Mouse (Mus musculus) hindbrain, embryonic 12.5 days (tissue): ENCODE results near the gene Ccdc172. TPM values are rescaled to one million over a fixed set of nuclear protein-coding genes. Genes with fewer than 3 reads are reported as not detected.

Experiments
- ATAC-seq: fragments of 200-750 bp; cut with Nextera tagmentation; 2 replicates; pipeline ENCODE4 v1.8.0; 2017; ENCODE audit warnings: moderate TSS enrichment; ENCODE audit not compliant: low FRiP score
- H3K27ac ChIP-seq: fragments of 300-500 bp; sonication (generic); 2 replicates; pipeline ENCODE4 v1.5.1; 2016; ENCODE audit warnings: mild to moderate bottlenecking
- H3K27me3 ChIP-seq: fragments of 300-500 bp; sonication (generic); 2 replicates; pipeline ENCODE4 v1.6.1; 2016; ENCODE audit warnings: mild to moderate bottlenecking
- H3K36me3 ChIP-seq: fragments of 300-500 bp; sonication (generic); 2 replicates; pipeline ENCODE4 v1.6.1; 2016; ENCODE audit warnings: mild to moderate bottlenecking
- H3K4me1 ChIP-seq: fragments of 300-500 bp; sonication (generic); 2 replicates; pipeline ENCODE4 v1.6.1; 2016
- H3K4me2 ChIP-seq: fragments of 300-500 bp; sonication (generic); replicated peaks from 2 replicates; pipeline ENCODE4 v1.6.1; 2016; ENCODE audit warnings: mild to moderate bottlenecking
- H3K4me3 ChIP-seq: fragments of 300-500 bp; sonication (generic); 2 replicates; pipeline ENCODE4 v1.5.1; 2016; ENCODE audit warnings: mild to moderate bottlenecking
- H3K9ac ChIP-seq: fragments of 300-500 bp; sonication (generic); 2 replicates; pipeline ENCODE4 v1.6.1; 2016; ENCODE audit warnings: mild to moderate bottlenecking, moderate library complexity
- H3K9me3 ChIP-seq: fragments of 300-500 bp; sonication (generic); replicated peaks from 2 replicates; pipeline ENCODE4 v1.6.1; 2016; ENCODE audit warnings: mild to moderate bottlenecking
- WGBS: fragments of 180-500 bp; shearing (Covaris S2); methylation state at CpG from one replicate; pipeline ENCODE4 v1.1.7; 2016; 5-methylcytosine and 5-hydroxymethylcytosine counted together
- polyA plus RNA-seq: library from polyadenylated mRNA; unstranded; fragments of >200 nt; fragmentation: Nextera tagmentation; extraction: Ambion mirVana; gene quantifications from 2 replicates; pipeline ENCODE4 v1.2.1, GENCODE M21; 2016

Gene Ccdc172
- polyA plus RNA-seq, 1 experiment from 2014 or later = not detected

DNA sequence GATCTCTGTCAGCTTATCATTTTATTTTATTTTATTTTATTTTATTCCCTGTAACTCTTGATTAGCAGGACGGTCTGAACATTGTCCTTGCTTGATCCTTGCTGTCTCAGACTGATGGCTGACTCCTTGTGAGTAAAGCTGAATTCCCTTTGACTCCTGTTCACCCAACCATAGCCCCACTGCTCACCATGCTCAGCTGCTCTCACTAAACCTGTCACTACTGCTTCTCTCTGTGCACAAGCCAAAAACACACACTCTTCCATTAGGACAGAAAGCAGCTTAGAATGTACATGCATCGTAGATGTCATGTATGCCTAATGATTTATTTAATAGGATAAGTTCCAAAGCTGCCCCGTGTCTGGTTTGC, 61.3 kb downstream of the Ccdc172 start:
- H3K36me3 ChIP-seq = no peaks in the 10 kb centered on the region
- H3K27ac ChIP-seq = no peak overlapping the region
- ATAC-seq = no peak
- 89% methylated on average over 3 of the region's 3 CpGs for WGBS
- no peaks in the 10 kb centered on the region for H3K9me3 ChIP-seq
- no peak overlapping the region for H3K9ac ChIP-seq
- H3K4me1 ChIP-seq = 0 out of 2 replicates have a peak, but pooled peaks cover 4% of the 10 kb centered on the region
- no peak overlapping the region for H3K4me3 ChIP-seq
- H3K4me2 ChIP-seq = no peak overlapping the region
- H3K27me3 ChIP-seq = no peaks in the 10 kb centered on the region

- H3K4me2 ChIP-seq = no peak overlapping the region
- H3K27me3 ChIP-seq = no peaks in the 10 kb centered on the region
- WGBS = 69% methylated on average over 7 of the region's 7 CpGs
- H3K36me3 ChIP-seq = no peaks in the 10 kb centered on the region
- H3K4me3 ChIP-seq = no peak overlapping the region
- H3K4me1 ChIP-seq = no peaks in the 10 kb centered on the region
- H3K9ac ChIP-seq = no peak overlapping the region
- no peak overlapping the region for H3K27ac ChIP-seq
- ATAC-seq = no peak
- no peaks in the 10 kb centered on the region for H3K9me3 ChIP-seq
These were observed 70.2 kb downstream of the Ccdc172 start for GRCm38 (mm10) chr19:58582018-58582417.

GRCm38 (mm10) chr19:58582956-58583355, 71.2 kb downstream of the Ccdc172 start:
- Histone ChIP-seq H3K4me1 (no peaks in the 10 kb centered on the region), H3K27me3 (no peaks in the 10 kb centered on the region), H3K27ac (no peak overlapping the region), H3K4me3 (no peak overlapping the region), H3K36me3 (no peaks in the 10 kb centered on the region), H3K9ac (no peak overlapping the region), H3K9me3 (no peaks in the 10 kb centered on the region), H3K4me2 (no peak overlapping the region)
- WGBS = 91% methylated on average over 5 of the region's 5 CpGs
- no peak for ATAC-seq

DNA sequence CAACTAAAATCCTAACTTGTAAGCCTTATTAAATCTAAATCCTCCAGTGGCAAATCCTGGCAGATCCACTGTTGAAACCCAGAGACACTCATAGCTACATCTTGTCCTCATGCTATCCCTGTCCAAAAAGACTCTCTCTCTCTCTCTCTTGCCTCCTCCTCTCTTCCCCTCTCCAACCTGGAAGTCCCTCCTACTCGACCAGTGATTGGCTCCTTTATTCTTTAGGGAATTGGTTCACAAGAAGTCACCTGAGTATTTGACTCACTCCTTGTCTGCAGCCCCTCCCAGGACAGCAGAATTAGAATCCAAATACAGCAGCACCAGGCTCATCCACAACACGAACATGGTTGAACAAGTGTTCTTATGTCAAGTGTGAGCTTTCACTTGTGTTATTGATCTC, 74.3 kb downstream of the Ccdc172 start:
- Histone ChIP-seq H3K27ac (no peak overlapping the region), H3K9me3 (no peaks in the 10 kb centered on the region), H3K36me3 (no peaks in the 10 kb centered on the region), H3K4me2 (no peak overlapping the region), H3K4me3 (no peak overlapping the region), H3K4me1 (no peaks in the 10 kb centered on the region), H3K9ac (no peak overlapping the region), H3K27me3 (no peaks in the 10 kb centered on the region)
- WGBS = 66% methylated on average over 2 of the region's 2 CpGs
- no peak for ATAC-seq

DNA sequence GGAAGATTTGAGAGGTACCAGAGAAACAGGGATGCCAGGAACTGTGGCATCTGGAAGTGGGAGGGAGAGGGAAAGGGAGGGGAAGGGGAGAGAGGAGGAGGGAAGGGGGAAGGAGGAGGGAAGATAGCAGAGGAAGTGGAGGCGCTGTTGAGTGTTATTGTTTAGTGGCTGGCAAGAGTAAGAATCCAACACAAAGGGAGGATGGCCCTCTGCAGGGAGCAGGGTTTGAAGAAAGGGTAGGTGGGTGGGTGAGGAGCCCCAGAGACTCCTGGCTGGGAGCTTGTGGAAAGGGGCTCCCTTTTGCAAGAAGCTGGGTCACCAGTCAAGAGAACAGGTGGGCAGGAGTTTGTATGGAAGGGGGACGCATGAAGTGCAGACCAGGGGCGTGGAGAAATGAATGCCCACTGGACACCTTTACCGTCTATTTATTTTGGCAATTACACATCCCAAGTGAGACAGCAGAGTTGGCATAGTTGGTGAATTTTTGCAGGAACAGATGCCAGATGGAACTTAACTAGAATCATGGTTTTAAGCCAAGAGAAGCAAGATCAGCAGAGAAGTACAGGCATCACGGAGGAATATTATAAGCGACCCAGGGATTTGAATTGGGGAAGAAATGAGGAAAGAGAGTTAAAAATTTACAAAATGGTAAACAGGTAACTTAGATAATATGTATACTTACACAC, 78.6 kb downstream of the Ccdc172 start:
- H3K4me3 ChIP-seq = no peak overlapping the region
- H3K9ac ChIP-seq = no peak overlapping the region
- WGBS = 71% methylated on average over 6 of the region's 6 CpGs
- no peaks in the 10 kb centered on the region for H3K36me3 ChIP-seq
- H3K4me2 ChIP-seq = no peak overlapping the region
- H3K9me3 ChIP-seq = peaks cover 6% of the 10 kb centered on the region; the same call in 1 of the 2 replicates
- no peaks in the 10 kb centered on the region for H3K4me1 ChIP-seq
- no peak for ATAC-seq
- H3K27ac ChIP-seq = no peak overlapping the region
- H3K27me3 ChIP-seq = no peaks in the 10 kb centered on the region; the same call in 1 of the 2 replicates

DNA sequence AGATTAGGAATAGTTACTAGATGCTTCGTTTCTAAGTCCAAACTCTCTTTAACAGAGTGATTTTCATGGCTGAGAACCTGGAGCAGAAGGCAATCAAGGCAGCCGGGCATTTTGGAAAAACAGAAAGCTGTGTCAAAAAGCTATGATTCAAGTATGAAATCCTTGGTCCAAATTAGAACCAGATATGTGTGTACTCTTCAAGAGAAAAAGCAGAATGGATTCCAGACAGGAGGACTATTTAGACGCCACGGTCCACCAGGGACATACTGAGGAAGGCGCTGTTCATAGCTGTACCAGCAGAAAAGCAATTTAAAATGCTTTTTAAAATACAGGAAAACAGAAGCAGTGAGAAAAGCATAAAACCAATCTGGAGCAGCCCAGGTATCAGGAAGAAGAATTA, 88.6 kb downstream of the Ccdc172 start:
- no peaks in the 10 kb centered on the region for H3K9me3 ChIP-seq
- WGBS = 81% methylated on average over 5 of the region's 5 CpGs
- H3K9ac ChIP-seq = no peak overlapping the region
- H3K36me3 ChIP-seq = no peaks in the 10 kb centered on the region
- H3K4me3 ChIP-seq = no peak overlapping the region
- H3K4me1 ChIP-seq = no peaks in the 10 kb centered on the region
- no peaks in the 10 kb centered on the region for H3K27me3 ChIP-seq
- no peak for ATAC-seq
- no peak overlapping the region for H3K4me2 ChIP-seq
- H3K27ac ChIP-seq = no peak overlapping the region

Other genes with a start within 250 kb of the Ccdc172 start
- 59.8 and 65.1 TPM in 2 replicates for gene Gfra1, start 56.1 kb upstream of the Ccdc172 start, polyA plus RNA-seq
- gene Pnlip, start 140.5 kb downstream of the Ccdc172 start, polyA plus RNA-seq = 0.35 TPM in 1 of 2 replicates, not detected in the other
- gene Pnliprp1, start 216.9 kb downstream of the Ccdc172 start, polyA plus RNA-seq = not detected in 2 replicates
- gene Pnliprp2, start 247.7 kb downstream of the Ccdc172 start, polyA plus RNA-seq = not detected in 2 replicates